Mouse (Mus musculus): ENCODE measurements around the gene Pold4.
A peak's percentile ranks its signal among the peaks of the same experiment; 100 is the strongest.

Pold4 gene

DNA sequence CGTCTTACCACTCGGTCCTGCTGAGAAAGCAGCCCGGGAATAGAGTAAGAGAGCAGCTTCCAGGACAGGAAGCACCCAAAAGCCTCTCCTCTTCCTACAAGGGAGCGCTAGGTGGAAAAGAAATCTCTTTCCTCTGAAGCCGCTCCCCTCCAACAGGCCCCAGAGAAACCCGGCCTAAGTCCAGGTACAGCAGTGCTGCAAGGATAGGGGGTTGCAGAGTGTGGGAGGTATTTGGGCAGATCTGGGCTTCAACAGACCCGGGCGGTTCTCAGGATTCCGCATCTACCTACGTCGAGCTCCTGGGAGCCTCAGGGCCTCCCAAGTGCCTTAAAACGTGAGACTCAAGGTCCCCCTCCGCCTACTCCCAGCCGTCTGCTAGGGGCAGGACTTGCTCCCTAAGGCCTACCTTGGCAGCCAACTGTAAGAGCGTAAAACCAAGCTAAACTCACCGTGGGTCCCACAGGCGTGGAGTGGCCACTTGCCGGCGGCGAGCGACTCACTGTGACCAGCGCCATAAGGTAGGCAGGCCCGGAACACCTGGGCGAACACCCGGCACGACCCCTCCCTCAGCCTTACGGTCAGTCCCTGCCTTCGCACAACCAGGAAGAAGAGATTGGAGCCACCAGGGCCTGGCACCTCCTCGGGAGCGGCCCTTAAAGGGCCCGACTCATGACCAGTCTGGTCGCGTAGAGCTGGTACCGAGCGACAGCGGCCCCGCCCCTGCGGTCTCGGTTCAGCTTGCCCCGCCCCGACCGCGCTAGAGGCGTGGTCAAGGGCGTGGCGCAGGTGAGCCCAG, 37.1 kb downstream of the Pold4 start, which contains the start of gene Ssh3:
Gene Ssh3, minus strand, starts transcription at position 615 of the 796 bp plus-strand sequence.
- DNase-seq (ENCODE audit: extremely low spot score, low spot score) = no peak

DNA sequence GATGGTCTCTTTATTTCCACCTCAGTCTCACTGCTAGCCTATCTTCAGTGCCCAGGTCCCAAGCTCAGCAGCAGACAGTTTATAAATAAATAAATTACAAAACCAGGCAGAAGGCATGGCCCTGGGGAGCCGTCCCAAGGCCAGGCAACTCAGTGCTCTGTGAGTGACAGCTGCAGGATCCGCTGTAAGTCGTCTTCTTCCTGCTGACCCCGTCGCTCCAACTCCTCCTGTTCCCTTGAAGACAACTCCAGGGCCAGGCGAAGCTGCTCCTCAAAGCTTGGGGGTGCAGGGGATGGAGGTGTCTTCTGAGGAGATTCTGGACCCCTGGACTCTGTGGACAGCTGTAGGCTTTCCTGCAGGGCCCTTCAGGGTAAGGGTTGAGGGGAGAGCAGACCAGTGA, 38.5 kb downstream of the Pold4 start:
- DNase-seq (ENCODE audit: extremely low spot score, low spot score) = no peak

DNA sequence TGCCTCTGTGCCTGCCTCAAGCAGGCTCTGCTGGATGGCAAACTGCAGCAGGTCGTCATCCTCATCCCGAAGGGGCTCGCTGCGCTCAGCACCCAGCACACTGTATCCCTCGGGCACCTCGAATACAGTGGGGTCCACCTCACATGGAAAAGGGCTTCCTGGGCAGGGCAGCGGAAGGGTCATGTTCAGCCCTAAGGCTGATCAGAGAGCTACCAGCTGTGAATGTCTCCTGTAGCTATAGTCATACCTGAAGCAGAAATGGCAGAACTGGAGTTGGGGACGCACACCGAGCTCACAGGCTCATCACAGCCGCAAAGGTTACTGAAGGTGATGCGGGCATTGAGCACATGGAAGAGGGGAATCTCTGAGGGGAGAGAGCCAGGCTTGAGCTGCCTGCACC, 39.3 kb downstream of the Pold4 start:
- DNase-seq (ENCODE audit: extremely low spot score, low spot score) = no peak

DNA sequence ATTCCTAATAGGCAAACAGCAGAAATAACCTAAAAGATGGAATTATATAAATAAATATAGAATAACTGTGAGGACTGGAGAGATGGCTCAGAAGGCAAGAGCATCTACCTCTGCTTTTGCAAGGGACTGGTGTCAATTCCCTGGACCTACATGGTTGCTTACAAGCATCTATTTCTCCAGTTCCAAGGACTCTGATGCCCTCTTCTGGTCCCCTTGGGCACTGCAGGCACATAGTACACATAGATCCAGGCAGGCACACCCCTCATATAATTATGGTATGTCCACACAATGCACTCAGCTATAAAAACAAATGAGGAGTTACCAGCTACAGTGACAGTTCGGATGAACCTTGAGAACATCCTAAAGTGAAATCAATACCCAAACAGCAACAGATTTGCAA, 47.8 kb downstream of the Pold4 start:
- DNase-seq (ENCODE audit: extremely low spot score, low spot score) = no peak

DNA sequence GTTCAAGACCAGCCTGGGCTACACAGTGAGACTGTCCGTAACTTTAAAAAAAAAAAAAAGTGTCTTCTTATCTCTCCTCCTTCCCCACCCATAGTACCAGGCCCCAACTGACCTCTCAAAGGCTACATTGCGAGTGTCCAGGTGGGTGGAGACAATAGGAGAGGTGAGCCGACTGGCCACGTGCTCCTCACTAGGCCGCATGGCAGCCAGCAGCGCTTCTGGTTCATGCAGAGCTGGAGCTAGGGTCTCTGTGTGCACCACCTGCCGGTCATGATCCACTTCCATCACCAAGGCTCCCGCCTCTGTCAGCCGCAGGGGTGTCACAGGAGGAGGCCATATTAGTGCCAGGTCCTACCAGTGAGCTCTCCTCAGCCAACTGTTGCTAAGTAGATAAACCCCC, 48.7 kb downstream of the Pold4 start:
- no peak for DNase-seq (ENCODE audit: extremely low spot score, low spot score)

DNA sequence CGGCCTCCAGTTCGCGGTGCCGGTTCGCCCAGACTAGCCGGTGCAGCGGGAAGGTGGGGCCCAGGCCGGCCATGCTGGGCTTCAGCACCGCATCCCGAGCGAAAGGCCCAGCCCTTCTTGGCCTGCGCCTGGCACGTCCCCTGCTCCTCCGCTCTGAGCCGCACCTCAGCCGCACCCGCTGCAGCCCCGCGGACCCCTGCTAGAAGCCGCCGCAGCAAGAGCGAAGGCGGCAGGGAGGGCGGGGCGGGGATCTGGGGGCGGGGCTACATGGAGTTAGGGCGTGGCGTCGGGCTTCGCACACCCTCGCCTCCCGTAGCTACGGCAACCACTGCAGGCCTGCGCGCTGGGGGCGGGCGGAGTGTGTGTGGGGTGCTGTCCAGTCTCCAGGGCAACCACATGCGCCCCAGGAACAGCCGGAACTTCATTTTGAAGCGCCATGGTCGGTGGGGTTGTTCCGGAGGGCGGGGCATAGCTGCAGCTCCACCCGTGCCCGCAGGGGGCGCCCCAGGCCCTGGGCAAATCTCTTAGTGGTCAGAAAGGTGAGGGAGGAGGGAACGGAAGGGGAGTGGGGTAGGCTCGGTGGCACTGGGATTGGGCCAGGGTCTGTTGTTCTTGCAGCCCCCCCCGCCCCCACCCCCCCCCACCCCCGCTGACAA, 51.3 kb downstream of the Pold4 start, which contains the start of gene Ankrd13d:
Gene Ankrd13d, minus strand, starts transcription at position 240 of the 656 bp plus-strand sequence.
- DNase-seq (ENCODE audit: extremely low spot score, low spot score) = peak; percentile 89
